Mouse (Mus musculus) midbrain, embryonic 12.5 days (tissue): ENCODE results near the gene Klhl8. TPM values are rescaled to one million over a fixed set of nuclear protein-coding genes. Genes with fewer than 3 reads are reported as not detected.

Experiments used
- ATAC-seq: fragments of 200-750 bp; cut with Nextera tagmentation; 2 replicates; pipeline ENCODE4 v1.8.0; 2017; ENCODE audit warnings: low read depth, moderate TSS enrichment, moderate library complexity; ENCODE audit not compliant: low FRiP score
- H3K27ac ChIP-seq: fragments of 300-500 bp; sonication (generic); replicated peaks from 2 replicates; pipeline ENCODE4 v1.5.1; 2016; ENCODE audit warnings: mild to moderate bottlenecking
- H3K27me3 ChIP-seq: fragments of 300-500 bp; sonication (generic); 2 replicates; pipeline ENCODE4 v1.6.1; 2016; ENCODE audit warnings: mild to moderate bottlenecking
- H3K36me3 ChIP-seq: fragments of 300-500 bp; sonication (generic); 2 replicates; pipeline ENCODE4 v1.6.1; 2016
- H3K4me1 ChIP-seq: fragments of 300-500 bp; sonication (generic); 2 replicates; pipeline ENCODE4 v1.6.1; 2016
- H3K4me2 ChIP-seq: fragments of 300-500 bp; sonication (generic); replicated peaks from 2 replicates; pipeline ENCODE4 v1.6.1; 2016; ENCODE audit warnings: mild to moderate bottlenecking, moderate library complexity
- H3K4me3 ChIP-seq: fragments of 300-500 bp; sonication (generic); 2 replicates; pipeline ENCODE4 v1.5.1; 2016; ENCODE audit warnings: mild to moderate bottlenecking
- H3K9ac ChIP-seq: fragments of 300-500 bp; sonication (generic); replicated peaks from 2 replicates; pipeline ENCODE4 v1.6.1; 2016; ENCODE audit warnings: mild to moderate bottlenecking, moderate library complexity
- H3K9me3 ChIP-seq: fragments of 300-500 bp; sonication (generic); 2 replicates; pipeline ENCODE4 v1.6.1; 2016; ENCODE audit warnings: mild to moderate bottlenecking
- WGBS: fragments of 180-500 bp; shearing (Covaris S2); methylation state at CpG from one replicate; pipeline ENCODE4 v1.1.7; 2016; 5-methylcytosine and 5-hydroxymethylcytosine counted together
- polyA plus RNA-seq: library from polyadenylated mRNA; unstranded; fragments of >200 nt; fragmentation: Nextera tagmentation; extraction: Ambion mirVana; gene quantifications from 2 replicates; pipeline ENCODE4 v1.2.1, GENCODE M21; 2016

Klhl8 gene
- polyA plus RNA-seq, 1 experiment from 2014 or later: 16.8 TPM

DNA sequence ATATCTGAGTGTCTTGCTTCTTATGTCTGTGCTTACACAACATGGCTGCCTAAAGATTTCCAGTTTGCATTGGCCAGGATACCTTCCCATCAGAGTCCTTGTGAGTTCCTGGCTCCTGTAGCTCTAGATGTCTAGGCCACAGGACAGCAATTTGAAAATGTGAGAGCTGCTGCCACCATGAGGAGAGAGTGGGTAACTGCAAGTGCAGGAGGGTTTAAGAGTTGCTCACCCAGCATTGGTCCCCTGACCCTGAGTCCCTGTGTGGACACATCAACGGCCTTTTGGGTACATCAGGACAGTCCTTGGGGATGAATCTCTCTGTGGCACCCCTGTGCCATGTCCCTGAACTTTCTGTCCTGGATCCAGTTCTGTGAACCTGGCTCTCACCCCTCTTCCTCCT lies 93.3 kb downstream of the Klhl8 start:
- peak; percentile 58; the same call in 1 of the 2 replicates for ATAC-seq
- H3K4me3 ChIP-seq: no peak overlapping the region
- 28% methylated on average over 1 of the region's 1 CpGs for WGBS
- no peak overlapping the region for H3K9ac ChIP-seq
- no peaks in the 10 kb centered on the region for H3K36me3 ChIP-seq
- no peaks in the 10 kb centered on the region for H3K27me3 ChIP-seq
- H3K27ac ChIP-seq: no peak overlapping the region
- H3K9me3 ChIP-seq: no peaks in the 10 kb centered on the region
- H3K4me1 ChIP-seq: 0 out of 2 replicates have a peak, but pooled peaks cover 4% of the 10 kb centered on the region
- no peak overlapping the region for H3K4me2 ChIP-seq

DNA sequence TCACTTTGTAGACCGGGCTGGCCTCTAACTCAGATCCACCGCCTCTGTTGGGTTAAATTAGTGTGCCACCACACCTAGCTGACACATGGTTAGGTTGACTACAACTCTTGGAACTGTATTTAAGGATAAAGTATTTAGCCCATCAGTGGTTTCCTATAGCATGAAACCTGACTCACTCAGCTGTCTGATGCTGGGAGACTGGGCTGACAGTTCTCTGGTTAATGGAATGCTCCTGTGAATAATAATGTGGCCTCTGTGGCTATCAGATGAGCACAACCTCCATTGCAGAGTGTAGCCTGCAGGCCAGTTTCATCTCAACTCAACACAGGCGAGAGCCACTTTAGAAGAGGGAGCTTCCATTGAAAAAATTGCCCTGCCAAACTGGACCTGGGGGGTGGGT lies 94.3 kb downstream of the Klhl8 start:
- no peaks in the 10 kb centered on the region for H3K9me3 ChIP-seq
- WGBS: 85% methylated on average over 3 of the region's 3 CpGs
- no peak overlapping the region for H3K4me2 ChIP-seq
- H3K36me3 ChIP-seq: no peaks in the 10 kb centered on the region
- H3K27ac ChIP-seq: no peak overlapping the region
- H3K27me3 ChIP-seq: no peaks in the 10 kb centered on the region
- ATAC-seq: no peak
- H3K4me3 ChIP-seq: no peak overlapping the region
- 0 out of 2 replicates have a peak, but pooled peaks cover 4% of the 10 kb centered on the region for H3K4me1 ChIP-seq
- H3K9ac ChIP-seq: no peak overlapping the region

DNA sequence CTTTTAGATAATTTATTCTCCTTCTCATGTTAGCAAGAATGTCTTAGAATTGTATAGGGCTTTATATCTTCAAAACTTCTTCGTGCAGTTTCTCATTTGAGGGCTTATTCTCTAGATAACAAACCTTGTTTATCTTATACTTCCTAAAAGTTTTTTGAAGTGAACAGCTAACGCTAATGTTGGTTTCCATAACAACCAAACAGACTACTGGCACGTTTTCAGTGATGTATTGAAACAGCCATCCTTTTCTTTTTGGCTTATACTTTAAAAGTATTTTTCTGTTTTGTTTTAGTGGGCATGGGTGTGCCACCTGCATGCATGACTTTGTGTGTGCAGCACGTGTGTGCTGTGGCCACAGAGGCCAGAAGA lies 95.8 kb downstream of the Klhl8 start:
- WGBS: 66% methylated on average over 4 of the region's 4 CpGs
- Histone ChIP-seq H3K9me3 (no peaks in the 10 kb centered on the region), H3K9ac (no peak overlapping the region), H3K4me2 (no peak overlapping the region), H3K4me1 (0 out of 2 replicates have a peak, but pooled peaks cover 4% of the 10 kb centered on the region), H3K4me3 (no peak overlapping the region), H3K36me3 (no peaks in the 10 kb centered on the region), H3K27ac (no peak overlapping the region), H3K27me3 (no peaks in the 10 kb centered on the region; the same call in 1 of the 2 replicates)
- no peak for ATAC-seq

DNA sequence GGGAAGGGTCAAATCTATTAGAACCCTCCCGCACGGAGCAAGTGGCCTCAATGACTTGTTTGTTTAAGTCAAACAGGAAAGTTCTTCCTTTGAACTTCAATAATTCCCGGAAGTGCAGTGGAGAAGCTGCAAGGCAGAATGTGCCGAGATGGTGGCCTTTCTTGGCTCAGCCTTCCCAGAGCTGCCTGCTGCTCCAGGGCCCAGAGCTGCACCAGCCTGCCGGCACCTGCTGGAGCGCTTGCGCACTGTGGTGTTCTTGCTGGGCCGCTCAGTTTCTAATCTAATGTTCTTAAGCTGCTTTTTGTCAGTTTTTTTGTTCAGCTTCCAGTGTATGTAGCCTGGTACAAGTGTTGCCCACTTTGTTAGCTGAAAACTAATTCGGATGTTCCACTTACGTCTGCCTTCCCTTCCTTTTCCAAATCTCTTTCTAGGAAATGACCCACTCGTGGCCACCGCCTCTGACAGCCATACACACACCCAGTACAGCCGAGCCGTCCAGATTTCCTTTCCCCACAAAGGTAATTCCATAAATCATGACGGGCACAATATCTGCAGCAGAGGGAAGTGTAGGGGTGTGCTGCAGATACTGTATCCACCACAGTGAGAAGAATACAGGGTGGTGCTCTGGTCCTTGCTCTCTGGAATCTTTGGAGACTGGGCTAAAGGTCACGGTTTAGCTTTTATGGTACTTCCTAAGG lies 96.4 kb downstream of the Klhl8 start:
- Histone ChIP-seq H3K4me2 (no peak overlapping the region), H3K27ac (no peak overlapping the region), H3K4me3 (no peak overlapping the region), H3K36me3 (no peaks in the 10 kb centered on the region), H3K9ac (no peak overlapping the region), H3K9me3 (no peaks in the 10 kb centered on the region), H3K4me1 (0 out of 2 replicates have a peak, but pooled peaks cover 4% of the 10 kb centered on the region), H3K27me3 (no peaks in the 10 kb centered on the region; the same call in 1 of the 2 replicates)
- WGBS: 63% methylated on average over 16 of the region's 16 CpGs
- ATAC-seq: no peak

DNA sequence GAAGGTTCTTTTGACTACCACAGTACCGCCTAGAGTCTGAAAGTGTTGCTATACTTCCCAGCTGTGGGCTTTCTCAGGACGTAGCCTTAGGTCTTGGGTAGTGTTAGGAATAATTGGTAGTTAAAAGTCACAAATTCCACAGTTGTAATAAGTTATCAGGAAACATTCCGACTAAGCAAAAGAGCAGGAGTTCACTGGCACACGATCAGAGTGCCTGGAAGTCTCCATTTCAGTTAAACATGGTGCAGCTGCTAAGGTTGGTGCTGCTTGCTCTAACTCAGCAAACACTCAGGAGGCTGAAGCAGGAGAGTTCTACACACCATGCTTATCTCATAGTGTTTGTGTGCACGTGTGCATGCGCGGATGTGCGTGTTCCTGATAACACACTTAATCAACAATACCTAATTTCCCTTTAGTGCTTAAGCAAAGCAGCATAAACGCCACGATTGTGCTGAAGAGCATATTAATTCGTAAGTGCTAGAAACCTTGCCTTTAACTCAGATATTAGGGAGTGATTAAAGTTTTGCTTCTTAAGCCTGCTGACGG lies 97.0 kb downstream of the Klhl8 start:
- ATAC-seq: no peak
- Histone ChIP-seq H3K4me3 (no peak overlapping the region), H3K4me1 (0 out of 2 replicates have a peak, but pooled peaks cover 4% of the 10 kb centered on the region), H3K27ac (no peak overlapping the region), H3K36me3 (no peaks in the 10 kb centered on the region), H3K9ac (no peak overlapping the region), H3K27me3 (no peaks in the 10 kb centered on the region; the same call in 1 of the 2 replicates), H3K4me2 (no peak overlapping the region), H3K9me3 (no peaks in the 10 kb centered on the region)
- WGBS: 90% methylated on average over 12 of the region's 12 CpGs

DNA sequence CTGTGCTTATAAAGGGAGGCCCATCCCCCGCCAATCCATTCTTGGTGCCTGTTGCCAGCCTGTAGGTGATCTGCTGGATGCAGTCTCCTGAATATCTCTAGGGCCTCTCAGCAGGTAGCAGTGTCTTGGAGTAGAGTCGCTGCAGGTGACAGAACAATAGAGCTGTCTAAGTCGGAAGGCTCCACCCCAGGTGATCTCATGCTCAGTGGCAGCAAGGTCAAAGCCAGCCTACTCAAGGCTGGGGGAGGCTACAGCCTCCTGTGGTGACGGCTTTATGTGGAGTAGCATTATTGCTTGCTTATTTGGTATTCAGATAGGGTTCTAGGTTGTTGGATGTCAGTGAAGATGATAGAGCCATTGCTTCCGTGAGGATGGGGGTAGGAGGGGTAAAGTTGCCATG lies 97.8 kb downstream of the Klhl8 start:
- H3K36me3 ChIP-seq: no peaks in the 10 kb centered on the region
- no peaks in the 10 kb centered on the region for H3K9me3 ChIP-seq
- H3K4me2 ChIP-seq: no peak overlapping the region
- no peak overlapping the region for H3K27ac ChIP-seq
- no peak overlapping the region for H3K4me3 ChIP-seq
- WGBS: 72% methylated on average over 5 of the region's 5 CpGs
- H3K27me3 ChIP-seq: no peaks in the 10 kb centered on the region; the same call in 1 of the 2 replicates
- H3K9ac ChIP-seq: no peak overlapping the region
- no peak for ATAC-seq
- 0 out of 2 replicates have a peak, but pooled peaks cover 4% of the 10 kb centered on the region for H3K4me1 ChIP-seq

Other genes starting within 250 kb of the Klhl8 start
- gene Aff1, start 218.9 kb downstream of the Klhl8 start, polyA plus RNA-seq: 5.3 TPM in 2 replicates
- not detected in 2 replicates for gene Hsd17b13, start 66.2 kb upstream of the Klhl8 start, polyA plus RNA-seq
- 1.3 TPM in 2 replicates for gene Hsd17b11, start 110.7 kb upstream of the Klhl8 start, polyA plus RNA-seq
- gene Nudt9, start 135.0 kb upstream of the Klhl8 start, polyA plus RNA-seq: 54.4 and 58.9 TPM in 2 replicates
- not detected in 2 replicates for gene Gm17660, start 166.3 kb upstream of the Klhl8 start, polyA plus RNA-seq
- gene Sparcl1, start 202.5 kb upstream of the Klhl8 start, polyA plus RNA-seq: 47.4 and 62.0 TPM in 2 replicates